Mouse (Mus musculus) T-helper 1 cell (primary cell): ENCODE results near the gene Arfgap1.

Experiments used
- in situ Hi-C: fragments of 300-600 bp; cut with MboI, MseI; formaldehyde crosslinking; loops from one replicate; pipeline ENCODE4 v1.15.1; 2025; ENCODE audit warnings: high pct_unique_total_duplicates

The Arfgap1 gene

GRCm38 (mm10) chr2:180985635-180986034 is 18.6 kb downstream of the Arfgap1 start:
- in situ Hi-C loops = no loop called here

- in situ Hi-C loops = no loop called here
Observed at GRCm38 (mm10) chr2:180986449-180986848, 19.4 kb downstream of the Arfgap1 start, which contains the start of gene Col20a1. Gene Col20a1, plus strand, starts transcription at chr2:180986535.

GRCm38 (mm10) chr2:180987001-180987400 is 20.0 kb downstream of the Arfgap1 start:
- in situ Hi-C loops = no loop called here

- in situ Hi-C loops = no loop called here
Observed at GRCm38 (mm10) chr2:180987432-180988030, 20.5 kb downstream of the Arfgap1 start.

- in situ Hi-C loops = no loop called here
Observed at GRCm38 (mm10) chr2:180988347-180988913, 21.4 kb downstream of the Arfgap1 start.

- in situ Hi-C loops = no loop called here
Observed at GRCm38 (mm10) chr2:180988948-180989347, 21.9 kb downstream of the Arfgap1 start.

- in situ Hi-C loops = no loop called here
Observed at GRCm38 (mm10) chr2:180990347-180990746, 23.3 kb downstream of the Arfgap1 start.

- in situ Hi-C loops = no loop called here
Observed at GRCm38 (mm10) chr2:180994360-180994759, 27.3 kb downstream of the Arfgap1 start.

GRCm38 (mm10) chr2:180995457-180995856 is 28.4 kb downstream of the Arfgap1 start:
- in situ Hi-C loops = loop anchor here (5.0 kb wide), 1 partner anchor 62 kb away; no protein-coding TSS in a partner anchor

GRCm38 (mm10) chr2:180996436-180996835 is 29.4 kb downstream of the Arfgap1 start:
- in situ Hi-C loops = loop anchor here (5.0 kb wide), 1 partner anchor 61 kb away; no protein-coding TSS in a partner anchor

- in situ Hi-C loops = loop anchor here (5.0 kb wide), 1 partner anchor 60 kb away; no protein-coding TSS in a partner anchor
Observed at GRCm38 (mm10) chr2:180996905-180997304, 29.9 kb downstream of the Arfgap1 start.

- in situ Hi-C loops = no loop called here
Observed at GRCm38 (mm10) chr2:181007054-181007453, 40.0 kb downstream of the Arfgap1 start.

- in situ Hi-C loops = no loop called here
Observed at GRCm38 (mm10) chr2:181008339-181008738, 41.3 kb downstream of the Arfgap1 start.

GRCm38 (mm10) chr2:181031406-181031934 is 64.4 kb downstream of the Arfgap1 start:
- in situ Hi-C loops = no loop called here
